In the genomic region with DNA sequence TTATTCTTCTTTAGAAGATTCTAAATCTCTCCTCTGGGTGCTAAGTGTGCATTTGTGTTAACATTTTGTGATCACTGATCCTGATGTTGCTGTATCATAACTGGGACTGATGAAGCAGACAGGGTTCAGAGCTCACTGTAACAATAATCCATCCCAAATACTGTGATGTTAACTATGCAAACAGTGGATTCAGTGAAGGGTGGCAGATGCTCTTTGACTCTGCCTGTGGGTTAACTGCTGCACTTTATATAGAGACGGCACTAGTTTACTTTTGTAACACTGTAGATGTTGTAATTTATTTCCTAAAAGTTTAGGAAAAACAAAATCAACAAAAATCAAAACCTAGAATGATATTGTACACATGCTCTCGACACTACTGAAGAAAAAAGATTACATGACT, we compare ENCODE assay signal across 28 mouse cellular contexts.
"Had no signal": no experiment of that assay in that cellular context is flagged by ENCODE, and none has a peak within 500 bp of the region (broad histone marks: within the 10 kb centered on the region; RNA-seq: fewer than 3 reads in every experiment).

No protein-coding gene starts in this region.

- H3K36me3 ChIP-seq: embryonic facial prominence, embryonic 10.5 days; embryonic facial prominence, embryonic 12.5 days; embryonic facial prominence, embryonic 13.5 days; embryonic facial prominence, embryonic 15.5 days; forebrain, embryonic 10.5 days; forebrain, embryonic 12.5 days; forebrain, embryonic 15.5 days had no signal

- DNase-seq: cerebellum, adult 2 months; cerebellum, adult 8-10 months; cerebellum, adult 9-10 months; cerebellum, adult 9-11 months; cerebellum, postnatal 10 days; cerebellum, postnatal 14 days; cerebellum, postnatal 25 days; cerebellum, postnatal 36 days; embryo, embryonic 11 days; forebrain, postnatal 0 days; gastrocnemius, adult 2 months; gastrocnemius, postnatal 10 days; gastrocnemius, postnatal 14 days; gastrocnemius, postnatal 25 days; gastrocnemius, postnatal 36 days; heart, adult 11 months; heart, adult 18-20 months had no signal

- H3K9ac ChIP-seq: embryonic facial prominence, embryonic 12.5 days; embryonic facial prominence, embryonic 13.5 days; embryonic facial prominence, embryonic 15.5 days; forebrain, embryonic 12.5 days; forebrain, embryonic 13.5 days; forebrain, embryonic 15.5 days; forebrain, postnatal 0 days had no signal

- ATAC-seq: forebrain, embryonic 13.5 days; forebrain, embryonic 14.5 days; forebrain, embryonic 15.5 days; forebrain, embryonic 16.5 days; forebrain, postnatal 0 days had no signal

- H3K27me3 ChIP-seq: embryonic facial prominence, embryonic 12.5 days; embryonic facial prominence, embryonic 13.5 days; embryonic facial prominence, embryonic 15.5 days; forebrain, embryonic 12.5 days; forebrain, embryonic 13.5 days; forebrain, embryonic 15.5 days had no signal

- H3K4me3 ChIP-seq: embryonic facial prominence, embryonic 10.5 days; embryonic facial prominence, embryonic 12.5 days; embryonic facial prominence, embryonic 13.5 days; embryonic facial prominence, embryonic 15.5 days; erythroblast, embryonic 14.5 days; forebrain, embryonic 10.5 days; forebrain, embryonic 12.5 days; forebrain, embryonic 13.5 days; forebrain, embryonic 15.5 days; gastrocnemius, adult 2 months had no signal

- H3K9me3 ChIP-seq: embryonic facial prominence, embryonic 10.5 days; embryonic facial prominence, embryonic 12.5 days; embryonic facial prominence, embryonic 13.5 days; embryonic facial prominence, embryonic 15.5 days; forebrain, embryonic 10.5 days; forebrain, embryonic 12.5 days; forebrain, embryonic 13.5 days; forebrain, embryonic 15.5 days had no signal

- H3K27ac ChIP-seq: embryonic facial prominence, embryonic 10.5 days; embryonic facial prominence, embryonic 12.5 days; embryonic facial prominence, embryonic 13.5 days; embryonic facial prominence, embryonic 15.5 days; forebrain, embryonic 10.5 days; forebrain, embryonic 12.5 days; forebrain, embryonic 13.5 days; forebrain, embryonic 15.5 days; gastrocnemius, adult 2 months had no signal

- H3K4me1 ChIP-seq: embryonic facial prominence, embryonic 12.5 days; embryonic facial prominence, embryonic 13.5 days; embryonic facial prominence, embryonic 15.5 days; forebrain, embryonic 10.5 days; forebrain, embryonic 12.5 days; forebrain, embryonic 13.5 days; forebrain, embryonic 15.5 days had no signal

- H3K4me2 ChIP-seq: embryonic facial prominence, embryonic 12.5 days; embryonic facial prominence, embryonic 13.5 days; embryonic facial prominence, embryonic 15.5 days; forebrain, embryonic 12.5 days; forebrain, embryonic 13.5 days; forebrain, embryonic 15.5 days had no signal
